Mouse (Mus musculus) megakaryocyte-erythroid progenitor cell, adult 5-6 weeks (primary cell): ENCODE data around the gene Smim8. TPM values are rescaled to one million over a fixed set of nuclear protein-coding genes. Genes with fewer than 3 reads are reported as not detected.

ENCODE experiments used
- ATAC-seq: replicated peaks from 2 replicates; pipeline ENCODE4 v1.8.0; 2016; ENCODE audit warnings: mild to moderate bottlenecking, inconsistent platforms; ENCODE audit not compliant: severe bottlenecking, poor library complexity, low FRiP score, low TSS enrichment
- total RNA-seq, 2 experiments: library from RNA; stranded (forward) in 1 of 2; stranded (reverse) in 1 of 2; fragments of 200-1000, 215-1000 nt in 1 of 2; fragments of >200 nt in 1 of 2; fragmentation: Nextera tagmentation in 1 of 2; gene quantifications; 2 replicates each; pipeline ENCODE4 v1.2.3; 2014 to 2017

Smim8 gene
- total RNA-seq, 2 experiments from 2014 or later = 38.2 to 60.4 TPM

DNA sequence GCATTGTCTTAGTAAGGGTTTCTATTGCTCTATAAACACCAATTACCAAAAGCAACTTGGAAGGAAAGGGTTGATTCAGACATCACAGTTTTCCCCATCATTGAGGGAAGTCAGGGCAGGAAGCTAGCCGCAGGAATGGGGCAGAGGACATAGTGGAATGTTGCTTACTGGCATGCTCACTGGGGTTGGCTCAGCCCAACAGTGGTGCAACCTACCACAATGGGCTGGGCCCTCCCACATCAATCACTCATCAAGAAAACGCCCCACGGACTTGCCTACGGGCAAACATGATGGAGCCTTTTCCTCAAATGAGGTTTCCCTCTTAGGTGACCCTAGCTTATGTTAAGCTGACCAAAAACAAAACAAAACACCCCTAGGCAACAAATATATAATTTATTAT is 55.0 kb downstream of the Smim8 start:
- ATAC-seq = no peak

DNA sequence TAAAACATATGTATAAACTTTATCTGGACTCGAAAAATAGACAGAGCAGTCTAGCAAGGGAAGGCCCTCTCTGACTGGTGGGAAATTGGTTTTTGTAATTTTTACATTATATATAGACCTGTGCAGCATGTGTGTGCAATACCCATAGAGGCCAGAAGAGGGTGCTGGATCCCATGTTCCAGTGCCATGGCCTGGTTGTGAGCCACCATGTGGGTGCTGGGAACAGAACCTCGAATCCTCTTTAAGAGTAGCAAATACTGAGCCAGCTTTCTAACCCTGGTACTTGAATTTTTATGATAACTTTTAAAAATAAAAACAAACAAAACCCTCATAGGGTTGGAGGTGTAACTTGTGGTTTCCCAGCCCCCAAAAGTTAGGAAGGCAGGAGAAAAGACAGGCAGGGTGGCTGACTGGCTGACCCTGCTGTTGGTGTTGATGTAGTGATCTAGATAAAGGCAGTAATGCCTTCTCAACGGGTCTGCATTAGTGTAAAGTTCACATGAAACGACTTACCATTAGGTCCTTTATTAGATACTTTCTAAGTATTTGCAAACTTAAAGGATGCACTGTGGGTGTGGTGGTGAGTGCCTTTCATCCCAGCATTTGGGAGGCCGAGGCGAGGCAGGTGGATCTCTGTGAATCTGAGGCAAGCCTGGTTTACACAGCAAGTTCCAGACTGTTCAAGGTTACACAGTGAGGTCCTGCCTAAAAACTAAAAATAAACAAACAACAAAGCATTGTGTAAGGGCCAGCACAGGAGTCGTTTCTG is 57.9 kb downstream of the Smim8 start:
- no peak for ATAC-seq

DNA sequence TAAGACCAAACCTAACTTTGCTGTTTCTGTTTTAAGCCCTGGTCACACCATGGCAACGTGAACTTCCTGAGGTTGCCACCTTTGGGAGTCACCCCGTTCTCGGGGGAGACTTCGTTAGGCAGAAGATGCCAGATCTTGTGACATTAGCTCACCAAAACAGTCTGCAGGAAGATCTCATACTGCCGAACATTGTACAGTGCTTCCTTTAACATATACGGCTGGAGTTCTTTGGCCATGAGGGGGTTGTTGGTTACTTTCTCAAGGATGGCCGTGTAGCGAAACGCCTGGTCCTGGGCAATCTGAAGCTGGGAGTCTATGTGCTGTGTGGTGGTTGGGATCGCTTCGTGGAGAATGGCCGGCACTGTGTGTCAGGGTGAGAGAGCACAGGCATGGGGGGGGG is 58.8 kb downstream of the Smim8 start:
- no peak for ATAC-seq

Other genes starting within 250 kb of the Smim8 start
- 37.6 and 38.2 TPM in 2 replicates for gene Akirin2, start 227.5 kb downstream of the Smim8 start, total RNA-seq (2014; fragmentation: Nextera tagmentation)
- gene Akirin2, start 227.5 kb downstream of the Smim8 start, total RNA-seq (2017) = 34.5 and 48.6 TPM in 2 replicates
- 110 and 116 TPM in 2 replicates for gene Orc3, start 163.5 kb downstream of the Smim8 start, total RNA-seq (2014; fragmentation: Nextera tagmentation)
- gene Orc3, start 163.5 kb downstream of the Smim8 start, total RNA-seq (2017) = 106 and 107 TPM in 2 replicates
- gene Rars2, start 163.5 kb downstream of the Smim8 start, total RNA-seq (2014; fragmentation: Nextera tagmentation) = 32.4 and 39.2 TPM in 2 replicates
- 53.6 and 66.6 TPM in 2 replicates for gene Rars2, start 163.5 kb downstream of the Smim8 start, total RNA-seq (2017)
- 24.4 and 26.3 TPM in 2 replicates for gene Slc35a1, start 91.0 kb downstream of the Smim8 start, total RNA-seq (2014; fragmentation: Nextera tagmentation)
- gene Slc35a1, start 91.0 kb downstream of the Smim8 start, total RNA-seq (2017) = 24.8 and 29.1 TPM in 2 replicates
- gene Cfap206, start 48.2 kb downstream of the Smim8 start, total RNA-seq (2014; fragmentation: Nextera tagmentation) = not detected in 2 replicates
- not detected in 2 replicates for gene Cfap206, start 48.2 kb downstream of the Smim8 start, total RNA-seq (2017)
- not detected in 2 replicates for gene Gm136, start 22.2 kb downstream of the Smim8 start, total RNA-seq (2014; fragmentation: Nextera tagmentation)
- gene Gm136, start 22.2 kb downstream of the Smim8 start, total RNA-seq (2017) = not detected in 2 replicates
- 25.4 and 35.3 TPM in 2 replicates for gene Zfp292, start 104.5 kb upstream of the Smim8 start, total RNA-seq (2014; fragmentation: Nextera tagmentation)
- 21.8 and 37.4 TPM in 2 replicates for gene Zfp292, start 104.5 kb upstream of the Smim8 start, total RNA-seq (2017)
- 2.5 TPM in 1 of 2 replicates, not detected in the other for gene Cga, start 115.4 kb upstream of the Smim8 start, total RNA-seq (2014; fragmentation: Nextera tagmentation)
- not detected in 2 replicates for gene Cga, start 115.4 kb upstream of the Smim8 start, total RNA-seq (2017)